Comparison of ENCODE assay signal across 7 mouse cellular contexts in genomic region chr3:131084718-131085561, GRCm38 (mm10). TPM values are rescaled to one million over a fixed set of nuclear protein-coding genes. Genes with fewer than 3 reads are reported as not detected.
A peak's percentile ranks its signal among the peaks of the same experiment; 100 is the strongest.
DNase-seq lines count a peak whose midpoint lies in the region; ATAC-seq and TF ChIP-seq lines count a peak whose summit lies in the region.

No protein-coding gene starts in this region.

- peak overlapping the region; percentile 47; the same call in 1 of the 2 replicates for H3K9ac ChIP-seq in heart, embryonic 16.5 days (ENCODE audit: low read length)
- H3K9ac ChIP-seq in liver, embryonic 14.5 days (replicated peaks) = no peak overlapping the region
- no peak overlapping the region for H3K9ac ChIP-seq in stomach, embryonic 14.5 days (replicated peaks; ENCODE audit: low read depth, low read length)

- H3K27ac ChIP-seq in thymus, adult 2 months (ENCODE audit: control insufficient read depth, insufficient read depth, low read length) = no peak overlapping the region
- no peak overlapping the region for H3K27ac ChIP-seq in heart, embryonic 16.5 days (ENCODE audit: low read length)
- H3K27ac ChIP-seq in liver, embryonic 14.5 days = no peak overlapping the region
- H3K27ac ChIP-seq in stomach, embryonic 14.5 days (ENCODE audit: low read length) = no peak overlapping the region

- peaks cover 6% of the 10 kb centered on the region; the same call in 1 of the 2 replicates for H3K27me3 ChIP-seq in thymus, adult 2 months (ENCODE audit: control insufficient read depth, insufficient read depth, low read length)
- no peaks in the 10 kb centered on the region for H3K27me3 ChIP-seq in heart, embryonic 16.5 days (ENCODE audit: control insufficient read depth, insufficient read depth, low read length)
- H3K27me3 ChIP-seq in liver, embryonic 14.5 days (ENCODE audit: control insufficient read depth, insufficient read depth, low read length) = peaks cover 5% of the 10 kb centered on the region
- H3K27me3 ChIP-seq in stomach, embryonic 14.5 days (ENCODE audit: control insufficient read depth, insufficient read depth, low read length) = peaks cover 7% of the 10 kb centered on the region; the same call in 1 of the 2 replicates

- H3K4me2 ChIP-seq in heart, embryonic 16.5 days (ENCODE audit: low read depth, low read length) = peak overlapping the region; percentile 85
- peak overlapping the region; percentile 17; the same call in 1 of the 2 replicates for H3K4me2 ChIP-seq in liver, embryonic 14.5 days (ENCODE audit: low read depth)
- H3K4me2 ChIP-seq in stomach, embryonic 14.5 days (replicated peaks; ENCODE audit: low read depth, low read length) = peak overlapping the region; percentile 51

- no peaks in the 10 kb centered on the region for H3K36me3 ChIP-seq in thymus, adult 2 months (ENCODE audit: control insufficient read depth, insufficient read depth, low read length)
- no peaks in the 10 kb centered on the region for H3K36me3 ChIP-seq in heart, embryonic 16.5 days (ENCODE audit: control insufficient read depth, insufficient read depth)
- no peaks in the 10 kb centered on the region for H3K36me3 ChIP-seq in liver, embryonic 14.5 days (replicated peaks; ENCODE audit: control insufficient read depth, insufficient read depth, low read depth)
- H3K36me3 ChIP-seq in stomach, embryonic 14.5 days (ENCODE audit: control insufficient read depth, insufficient read depth, low read length) = no peaks in the 10 kb centered on the region

- no peak for TF ChIP-seq EP300 in liver, embryonic 14.5 days (IDR thresholded peaks at IDR 0.05; ENCODE audit: low read depth)

- no peak for TF ChIP-seq CTCF in thymus, adult 2 months (IDR thresholded peaks at IDR 0.05; ENCODE audit: borderline replicate concordance, control insufficient read depth, extremely low read depth, insufficient read depth, low read length, poor library complexity)
- no peak for TF ChIP-seq CTCF in brain, embryonic 14.5 days (IDR thresholded peaks at IDR 0.05; ENCODE audit: borderline replicate concordance, extremely low read depth, insufficient read depth, insufficient read length)
- no peak for TF ChIP-seq CTCF in liver, embryonic 14.5 days (IDR thresholded peaks at IDR 0.05; ENCODE audit: low read depth)

- peaks cover 13% of the 10 kb centered on the region for H3K4me1 ChIP-seq in thymus, adult 2 months (replicated peaks; ENCODE audit: control insufficient read depth, insufficient read depth, low read length)
- peaks cover 5% of the 10 kb centered on the region for H3K4me1 ChIP-seq in heart, embryonic 16.5 days (ENCODE audit: control insufficient read depth, insufficient read depth, low read length)
- no peaks in the 10 kb centered on the region for H3K4me1 ChIP-seq in liver, embryonic 14.5 days (replicated peaks; ENCODE audit: control insufficient read depth in 2 of 2, insufficient read depth in 2 of 2, low read length in 1 of 2)
- 0 out of 2 replicates have a peak, but pooled peaks cover 8% of the 10 kb centered on the region for H3K4me1 ChIP-seq in stomach, embryonic 14.5 days (ENCODE audit: control insufficient read depth, insufficient read depth, low read length)

- H3K9me3 ChIP-seq in heart, embryonic 16.5 days (replicated peaks; ENCODE audit: control insufficient read depth, low read length) = no peaks in the 10 kb centered on the region
- H3K9me3 ChIP-seq in liver, embryonic 14.5 days (ENCODE audit: control insufficient read depth, low read length) = no peaks in the 10 kb centered on the region
- H3K9me3 ChIP-seq in stomach, embryonic 14.5 days (ENCODE audit: control insufficient read depth, low read depth, low read length) = no peaks in the 10 kb centered on the region

- WGBS in thymus, adult 2 months = 23% methylated on average over 30 of the region's 30 CpGs
- whole genome bisulfite sequencing in heart, embryonic 16.5 days = 11% methylated on average over 30 of the region's 30 CpGs
- 9% methylated on average over 30 of the region's 30 CpGs for WGBS in liver, embryonic 14.5 days (ENCODE audit: insufficient replicate concordance)
- WGBS in stomach, embryonic 14.5 days = 8% methylated on average over 30 of the region's 30 CpGs

- peak overlapping the region; percentile 19; the same call in 1 of the 2 replicates for H3K4me3 ChIP-seq in thymus, adult 2 months (ENCODE audit: control insufficient read depth, insufficient read depth, low read length)
- H3K4me3 ChIP-seq in heart, embryonic 16.5 days (ENCODE audit: low read length) = peak overlapping the region; percentile 54
- H3K4me3 ChIP-seq in liver, embryonic 14.5 days (ENCODE audit: insufficient read depth in 1 of 2, low read depth in 2 of 2, low read length in 2 of 2) = no peak overlapping the region
- peak overlapping the region; percentile 23 for H3K4me3 ChIP-seq in stomach, embryonic 14.5 days (ENCODE audit: low read depth, low read length)

- no peak for DNase-seq in thymus, adult 2 months
- no peak for DNase-seq in thymus, postnatal 14 days
- DNase-seq in brain, embryonic 14.5 days (ENCODE audit: low read depth) = peak; percentile 75
- no peak for DNase-seq in liver, embryonic 14.5 days (ENCODE audit: low read depth in 3 of 3, low spot score in 3 of 3)
- no peak for DNase-seq in kidney, adult 18-20 months

- ATAC-seq in heart, embryonic 16.5 days (replicated peaks; ENCODE audit: extremely low read depth, insufficient read depth, low FRiP score) = no peak
- no peak for ATAC-seq in liver, embryonic 14.5 days (ENCODE audit: insufficient read depth)
- 0 out of 2 replicates have a peak, but pooled peaks have one; percentile 23 for ATAC-seq in stomach, embryonic 14.5 days (ENCODE audit: insufficient number of reproducible peaks, insufficient read depth, low FRiP score, low read depth)

- TF ChIP-seq POLR2A in thymus, adult 2 months (IDR thresholded peaks at IDR 0.05; ENCODE audit: control insufficient read depth, extremely low read depth, insufficient read depth, low read length, poor library complexity) = no peak
- no peak for TF ChIP-seq POLR2A in brain, embryonic 14.5 days (IDR thresholded peaks at IDR 0.05; ENCODE audit: borderline replicate concordance, extremely low read depth, insufficient read depth, insufficient read length, poor library complexity, severe bottlenecking)

RNA-seq across cellular contexts. Expression of gene Lef1, which starts 25.3 kb away (rescaled TPM):
- 279 and 361 TPM in 2 replicates for polyA plus RNA-seq in thymus, adult 2 months (2012; rRNA removed)
- polyA plus RNA-seq in brain, embryonic 14.5 days (2012; rRNA removed) = 36.5 and 54.7 TPM in 2 replicates
- 14.8 and 38.4 TPM in 2 replicates for polyA plus RNA-seq in heart, embryonic 16.5 days (2015; fragmentation: Nextera tagmentation; extraction: Ambion mirVana)
- 0.11 and 0.12 TPM in 2 replicates for polyA plus RNA-seq in liver, embryonic 14.5 days (2012; rRNA removed)
- 0.18 and 0.25 TPM in 2 replicates for polyA plus RNA-seq in liver, embryonic 14.5 days (2014; fragmentation: Nextera tagmentation; extraction: Ambion mirVana)
- 1.3 and 2.6 TPM in 2 replicates for polyA plus RNA-seq in stomach, embryonic 14.5 days (2014; fragmentation: Nextera tagmentation; extraction: Ambion mirVana)

Comparison
In these comparisons a context has a peak if more than half of its experiments do, and no peak if none do; other contexts are left out.
1. H3K4me3 ChIP-seq: peak in thymus, adult 2 months (single experiment), heart, embryonic 16.5 days (single experiment) and stomach, embryonic 14.5 days (single experiment); none in liver, embryonic 14.5 days (0 of 2).
2. H3K4me2 ChIP-seq: peak in every context shown above with its lines; median percentile 85 in heart, embryonic 16.5 days; 51 in stomach, embryonic 14.5 days; 17 in liver, embryonic 14.5 days.